8 mouse cellular contexts compared by ENCODE assay signal in the genomic region with DNA sequence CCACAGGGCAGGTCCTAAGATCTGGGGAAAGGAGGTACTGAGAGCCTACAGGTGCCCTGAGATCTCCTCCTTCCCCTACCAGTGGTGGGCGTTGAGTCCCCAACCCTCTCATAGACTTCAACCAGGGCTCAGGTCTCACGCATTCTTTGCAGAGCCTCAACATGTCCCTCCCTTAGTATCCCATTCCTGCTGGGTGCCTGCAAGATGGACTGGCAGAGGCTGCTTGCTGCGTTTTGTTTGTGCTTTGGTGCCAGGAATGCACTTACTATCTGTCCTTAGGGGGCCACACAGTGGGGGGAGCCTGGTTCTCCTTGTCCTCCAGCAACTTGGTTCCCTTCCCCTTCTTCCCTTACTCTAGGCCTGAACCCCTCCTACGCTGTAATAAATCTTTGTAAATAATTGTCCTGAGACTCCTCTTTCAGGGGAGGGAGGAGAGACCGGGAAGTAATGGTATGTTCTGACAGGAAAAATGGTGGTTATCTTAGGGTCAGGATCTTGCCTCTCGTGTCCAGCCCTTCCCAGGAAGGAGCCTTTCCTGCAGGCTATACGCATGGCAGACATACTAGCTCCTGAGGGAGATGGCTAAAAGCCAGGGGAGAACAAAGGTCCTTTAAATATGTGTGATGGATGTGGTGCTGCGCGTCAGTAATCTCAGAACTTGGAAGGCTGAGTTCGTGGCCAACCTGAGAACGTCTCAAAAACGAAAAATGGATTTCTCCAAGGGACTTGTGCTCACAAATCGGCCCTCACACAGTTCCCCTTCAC. TPM values are rescaled to one million over a fixed set of nuclear protein-coding genes. Genes with fewer than 3 reads are reported as not detected.
DNase-seq lines count a peak whose midpoint lies in the region; ATAC-seq lines count a peak whose summit lies in the region.

No protein-coding gene starts in this region.

- H3K27me3 ChIP-seq in heart, embryonic 12.5 days (replicated peaks), result peaks cover 26% of the 10 kb centered on the region
- H3K27me3 ChIP-seq in embryonic facial prominence, embryonic 13.5 days, result peaks cover 23% of the 10 kb centered on the region
- H3K27me3 ChIP-seq in intestine, embryonic 14.5 days (replicated peaks; ENCODE audit: control insufficient read depth, insufficient read depth, low read length), result peaks cover 16% of the 10 kb centered on the region
- H3K27me3 ChIP-seq in midbrain, embryonic 11.5 days (ENCODE audit: control insufficient read depth, insufficient read depth, low read length), result peaks cover 7% of the 10 kb centered on the region; the same call in 1 of the 2 replicates

- peak overlapping the region; percentile 83 for H3K9ac ChIP-seq in heart, embryonic 12.5 days
- peak overlapping the region; percentile 82 for H3K9ac ChIP-seq in embryonic facial prominence, embryonic 13.5 days
- peak overlapping the region; percentile 63 for H3K9ac ChIP-seq in intestine, embryonic 14.5 days (ENCODE audit: low read length)
- H3K9ac ChIP-seq in midbrain, embryonic 11.5 days (ENCODE audit: low read length), result peak overlapping the region; percentile 81

- H3K36me3 ChIP-seq in heart, embryonic 12.5 days, result no peaks in the 10 kb centered on the region; the same call in 1 of the 2 replicates
- no peaks in the 10 kb centered on the region for H3K36me3 ChIP-seq in embryonic facial prominence, embryonic 13.5 days
- H3K36me3 ChIP-seq in intestine, embryonic 14.5 days (ENCODE audit: control insufficient read depth, insufficient read depth, low read length), result no peaks in the 10 kb centered on the region
- H3K36me3 ChIP-seq in midbrain, embryonic 11.5 days (ENCODE audit: control insufficient read depth, insufficient read depth, low read length), result no peaks in the 10 kb centered on the region

- H3K4me1 ChIP-seq in heart, embryonic 12.5 days (replicated peaks), result peaks cover 60% of the 10 kb centered on the region
- peaks cover 40% of the 10 kb centered on the region for H3K4me1 ChIP-seq in embryonic facial prominence, embryonic 13.5 days
- H3K4me1 ChIP-seq in intestine, embryonic 14.5 days (replicated peaks; ENCODE audit: control insufficient read depth, insufficient read depth, low read length), result peaks cover 28% of the 10 kb centered on the region
- peaks cover 33% of the 10 kb centered on the region for H3K4me1 ChIP-seq in midbrain, embryonic 11.5 days (ENCODE audit: control insufficient read depth, insufficient read depth, low read length)

- peak overlapping the region; percentile 85 for H3K4me2 ChIP-seq in heart, embryonic 12.5 days
- peak overlapping the region; percentile 86 for H3K4me2 ChIP-seq in embryonic facial prominence, embryonic 13.5 days
- H3K4me2 ChIP-seq in intestine, embryonic 14.5 days (ENCODE audit: low read length), result peak overlapping the region; percentile 91
- H3K4me2 ChIP-seq in midbrain, embryonic 11.5 days, result peak overlapping the region; percentile 85

- H3K27ac ChIP-seq in heart, embryonic 12.5 days (ENCODE audit: poor library complexity, severe bottlenecking), result peak overlapping the region; percentile 94
- peak overlapping the region; percentile 88; the same call in 1 of the 2 replicates for H3K27ac ChIP-seq in embryonic facial prominence, embryonic 13.5 days
- H3K27ac ChIP-seq in intestine, embryonic 14.5 days (ENCODE audit: low read depth), result peak overlapping the region; percentile 87
- H3K27ac ChIP-seq in midbrain, embryonic 11.5 days (ENCODE audit: low read depth, low read length), result peak overlapping the region; percentile 30; the same call in 1 of the 2 replicates

- H3K9me3 ChIP-seq in heart, embryonic 12.5 days (replicated peaks), result no peaks in the 10 kb centered on the region
- H3K9me3 ChIP-seq in embryonic facial prominence, embryonic 13.5 days, result no peaks in the 10 kb centered on the region
- no peaks in the 10 kb centered on the region for H3K9me3 ChIP-seq in intestine, embryonic 14.5 days (ENCODE audit: control insufficient read depth, low read length)
- no peaks in the 10 kb centered on the region for H3K9me3 ChIP-seq in midbrain, embryonic 11.5 days (ENCODE audit: control insufficient read depth, low read length)

- 0 out of 2 replicates have a peak, but pooled peaks have one; percentile 7 for ATAC-seq in heart, embryonic 12.5 days (ENCODE audit: insufficient number of reproducible peaks, low FRiP score)
- ATAC-seq in embryonic facial prominence, embryonic 13.5 days (ENCODE audit: insufficient number of reproducible peaks, insufficient read depth, low FRiP score, low TSS enrichment, low read depth), result no peak
- peak; percentile 11; the same call in 1 of the 2 replicates for ATAC-seq in intestine, embryonic 14.5 days (replicated peaks; ENCODE audit: low FRiP score, low TSS enrichment, low read depth)
- ATAC-seq in midbrain, embryonic 11.5 days (ENCODE audit: low FRiP score), result no peak

- DNase-seq in heart, postnatal 25 days (ENCODE audit: low spot score), result no peak
- DNase-seq in intestine, embryonic 14.5 days (ENCODE audit: low spot score), result no peak
- DNase-seq in midbrain, embryonic 11.5 days (ENCODE audit: low spot score, missing footprints), result peak; percentile 68
- DNase-seq in right cerebral cortex, postnatal 14 days, result no peak
- DNase-seq in urinary bladder, postnatal 36 days (ENCODE audit: low spot score in 2 of 2), result no peak
- DNase-seq in frontal cortex, postnatal 10 days (ENCODE audit: low spot score in 2 of 2), result no peak

- peak overlapping the region; percentile 86 for H3K4me3 ChIP-seq in heart, embryonic 12.5 days
- H3K4me3 ChIP-seq in embryonic facial prominence, embryonic 13.5 days, result peak overlapping the region; percentile 70
- H3K4me3 ChIP-seq in intestine, embryonic 14.5 days (ENCODE audit: low read depth, low read length), result peak overlapping the region; percentile 74
- H3K4me3 ChIP-seq in midbrain, embryonic 11.5 days (ENCODE audit: low read depth, low read length), result peak overlapping the region; percentile 77

- WGBS in heart, embryonic 12.5 days, result 12% methylated on average over 13 of the region's 13 CpGs
- 8% methylated on average over 13 of the region's 13 CpGs for WGBS in embryonic facial prominence, embryonic 13.5 days
- 8% methylated on average over 13 of the region's 13 CpGs for WGBS in intestine, embryonic 14.5 days
- WGBS in midbrain, embryonic 11.5 days, result 12% methylated on average over 13 of the region's 13 CpGs

- intact Hi-C loops in heart, postnatal 25 days (cut with DNase I), result no loop called here

RNA-seq across cellular contexts. Expression of a gene that starts 0.6 kb away (rescaled TPM):
- 45.2 and 47.6 TPM in 2 replicates for polyA plus RNA-seq in heart, embryonic 12.5 days (2016; fragmentation: Nextera tagmentation; extraction: Ambion mirVana)
- total RNA-seq in heart, postnatal 25 days (2021), result 10 to 100 TPM; 19.7 to 24.9 TPM
- polyA plus RNA-seq in embryonic facial prominence, embryonic 13.5 days (2015; fragmentation: Nextera tagmentation; extraction: Ambion mirVana), result 38.3 and 42.3 TPM in 2 replicates
- 40.5 and 44.8 TPM in 2 replicates for polyA plus RNA-seq in intestine, embryonic 14.5 days (2014; fragmentation: Nextera tagmentation; extraction: Ambion mirVana)
- polyA plus RNA-seq in midbrain, embryonic 11.5 days (2014; fragmentation: Nextera tagmentation; extraction: Ambion mirVana), result 39.7 and 41.5 TPM in 2 replicates

RNA-seq across cellular contexts. Expression of a gene that starts 9.4 kb away (rescaled TPM):
- 30.4 and 32.2 TPM in 2 replicates for polyA plus RNA-seq in heart, embryonic 12.5 days (2016; fragmentation: Nextera tagmentation; extraction: Ambion mirVana)
- 1 to 10 TPM; 5.3 to 5.8 TPM for total RNA-seq in heart, postnatal 25 days (2021)
- polyA plus RNA-seq in embryonic facial prominence, embryonic 13.5 days (2015; fragmentation: Nextera tagmentation; extraction: Ambion mirVana), result 1.2 and 2.0 TPM in 2 replicates
- 21.4 and 22.6 TPM in 2 replicates for polyA plus RNA-seq in intestine, embryonic 14.5 days (2014; fragmentation: Nextera tagmentation; extraction: Ambion mirVana)
- polyA plus RNA-seq in midbrain, embryonic 11.5 days (2014; fragmentation: Nextera tagmentation; extraction: Ambion mirVana), result 0.78 and 0.91 TPM in 2 replicates

RNA-seq across cellular contexts. Expression of a gene that starts 26.0 kb away (rescaled TPM):
- 143 and 152 TPM in 2 replicates for polyA plus RNA-seq in heart, embryonic 12.5 days (2016; fragmentation: Nextera tagmentation; extraction: Ambion mirVana)
- 1,000 to 10,000 TPM; 1,084 to 2,520 TPM for total RNA-seq in heart, postnatal 25 days (2021)
- 0.89 and 1.1 TPM in 2 replicates for polyA plus RNA-seq in embryonic facial prominence, embryonic 13.5 days (2015; fragmentation: Nextera tagmentation; extraction: Ambion mirVana)
- not detected in 2 replicates for polyA plus RNA-seq in intestine, embryonic 14.5 days (2014; fragmentation: Nextera tagmentation; extraction: Ambion mirVana)
- polyA plus RNA-seq in midbrain, embryonic 11.5 days (2014; fragmentation: Nextera tagmentation; extraction: Ambion mirVana), result not detected in 2 replicates

RNA-seq across cellular contexts. Expression of a gene that starts 28.1 kb away (rescaled TPM):
- not detected in 2 replicates for polyA plus RNA-seq in heart, embryonic 12.5 days (2016; fragmentation: Nextera tagmentation; extraction: Ambion mirVana)
- not detected for total RNA-seq in heart, postnatal 25 days (2021)
- polyA plus RNA-seq in embryonic facial prominence, embryonic 13.5 days (2015; fragmentation: Nextera tagmentation; extraction: Ambion mirVana), result 0.17 and 0.48 TPM in 2 replicates
- 0.05 and 0.07 TPM in 2 replicates for polyA plus RNA-seq in intestine, embryonic 14.5 days (2014; fragmentation: Nextera tagmentation; extraction: Ambion mirVana)
- 0.15 and 0.17 TPM in 2 replicates for polyA plus RNA-seq in midbrain, embryonic 11.5 days (2014; fragmentation: Nextera tagmentation; extraction: Ambion mirVana)

RNA-seq across cellular contexts. Expression of a gene that starts 28.7 kb away (rescaled TPM):
- polyA plus RNA-seq in heart, embryonic 12.5 days (2016; fragmentation: Nextera tagmentation; extraction: Ambion mirVana), result 1.7 and 2.0 TPM in 2 replicates
- 1 to 10 TPM; 1.3 to 1.7 TPM for total RNA-seq in heart, postnatal 25 days (2021)
- polyA plus RNA-seq in embryonic facial prominence, embryonic 13.5 days (2015; fragmentation: Nextera tagmentation; extraction: Ambion mirVana), result 0.45 and 1.3 TPM in 2 replicates
- polyA plus RNA-seq in intestine, embryonic 14.5 days (2014; fragmentation: Nextera tagmentation; extraction: Ambion mirVana), result not detected in 2 replicates
- polyA plus RNA-seq in midbrain, embryonic 11.5 days (2014; fragmentation: Nextera tagmentation; extraction: Ambion mirVana), result not detected in 2 replicates

Comparison
In these comparisons a context has a peak if more than half of its experiments do, and no peak if none do; other contexts are left out.
1. ATAC-seq: peak in heart, embryonic 12.5 days (single experiment) and intestine, embryonic 14.5 days (single experiment); none in embryonic facial prominence, embryonic 13.5 days (single experiment) and midbrain, embryonic 11.5 days (single experiment).
2. H3K27ac ChIP-seq: peak in every context shown above with its lines; median percentile 94 in heart, embryonic 12.5 days; 88 in embryonic facial prominence, embryonic 13.5 days; 87 in intestine, embryonic 14.5 days; 30 in midbrain, embryonic 11.5 days.
3. RNA of a gene that starts 26.0 kb away (polyA plus RNA-seq): 143 to 152 TPM in heart, embryonic 12.5 days; 0.89 to 1.1 TPM in embryonic facial prominence, embryonic 13.5 days, not detected in intestine, embryonic 14.5 days and not detected in midbrain, embryonic 11.5 days; every median in the first group is over 10 times any median in the second.
4. Peak in every context shown above with its lines, with median percentiles within 50 percentile points of each other: H3K4me2 ChIP-seq, H3K4me3 ChIP-seq and H3K9ac ChIP-seq.